Mouse (Mus musculus) liver, embryonic 14.5 days (tissue): ENCODE data around the gene Sec14l3.

Experiments used
- CTCF ChIP-seq: IDR thresholded peaks from 2 replicates; pipeline ENCODE4 v1.5.1; 2016; ENCODE audit warnings: antibody characterized with exemption, low read depth, control low read depth
- EP300 ChIP-seq: IDR thresholded peaks from 2 replicates; pipeline ENCODE4 v1.6.1; 2016; ENCODE audit warnings: antibody characterized with exemption, low read depth

DNA sequence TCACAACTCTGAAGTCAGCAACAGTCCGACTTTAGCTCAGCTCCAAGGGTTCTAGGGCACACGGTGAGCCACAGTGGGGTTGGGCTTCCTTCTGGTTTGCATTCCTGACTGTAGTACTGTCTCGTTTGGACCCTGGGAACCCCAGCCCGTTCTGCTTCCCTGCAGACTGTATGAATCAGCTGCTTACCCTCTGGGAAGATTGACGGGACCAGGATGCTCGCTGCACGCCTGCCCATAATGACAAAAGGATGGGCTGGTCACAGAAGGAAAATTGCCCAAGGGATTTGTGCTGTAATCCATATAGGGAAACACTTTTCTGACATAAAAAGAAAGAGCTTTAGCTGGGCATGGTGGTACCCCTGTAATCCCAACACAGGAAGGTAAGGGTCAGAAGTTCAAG, 34.2 kb downstream of the Sec14l3 start:
- TF ChIP-seq CTCF (no peak), EP300 (no peak)
